Mouse (Mus musculus) bone marrow macrophage, adult 2 months (primary cell): ENCODE data around the gene Tsc22d4. TPM values are rescaled to one million over a fixed set of nuclear protein-coding genes. Genes with fewer than 3 reads are reported as not detected.

Source experiments
- H3K27ac ChIP-seq: 2 replicates; pipeline ENCODE4 v1.5.1; 2012; ENCODE audit warnings: low read depth, low read length; ENCODE audit not compliant: insufficient read depth
- H3K4me1 ChIP-seq: 2 replicates; pipeline ENCODE4 v1.6.1; 2012; ENCODE audit warnings: low read length; ENCODE audit not compliant: control insufficient read depth, insufficient read depth
- H3K4me3 ChIP-seq: 2 replicates; pipeline ENCODE4 v1.5.1; 2012; ENCODE audit warnings: mild to moderate bottlenecking, low read length, moderate library complexity; ENCODE audit not compliant: insufficient read depth
- CTCF ChIP-seq: IDR thresholded peaks from 2 replicates; pipeline ENCODE4 v1.5.1; 2012; ENCODE audit warnings: low read depth, mild to moderate bottlenecking, low read length, moderate library complexity
- POLR2A ChIP-seq: IDR thresholded peaks from 2 replicates; pipeline ENCODE4 v1.6.1; 2012; ENCODE audit warnings: mild to moderate bottlenecking, low read depth, low read length, borderline replicate concordance
- polyA plus RNA-seq: library from polyadenylated mRNA; stranded (reverse); fragments of >200 nt; gene quantifications from 2 replicates; pipeline ENCODE4 v1.2.4, GENCODE M21; 2012; ENCODE audit not compliant: missing spikeins, insufficient read depth, insufficient read length

The Tsc22d4 gene
- polyA plus RNA-seq, 1 experiment = 179 TPM

- Histone ChIP-seq H3K4me1 (peaks cover 19% of the 10 kb centered on the region), H3K4me3 (no peak overlapping the region), H3K27ac (no peak overlapping the region)
- TF ChIP-seq CTCF (no peak), POLR2A (no peak)
Measured at GRCm38 (mm10) chr5:137788171-137788570, 42.6 kb downstream of the Tsc22d4 start.

GRCm38 (mm10) chr5:137788946-137789531 is 43.5 kb downstream of the Tsc22d4 start:
- peaks cover 16% of the 10 kb centered on the region for H3K4me1 ChIP-seq
- H3K4me3 ChIP-seq = no peak overlapping the region
- TF ChIP-seq POLR2A (no peak), CTCF (no peak)
- no peak overlapping the region for H3K27ac ChIP-seq

GRCm38 (mm10) chr5:137791553-137791952 is 46.0 kb downstream of the Tsc22d4 start:
- Histone ChIP-seq H3K4me3 (no peak overlapping the region), H3K27ac (no peak overlapping the region), H3K4me1 (peaks cover 6% of the 10 kb centered on the region)
- TF ChIP-seq CTCF (no peak), POLR2A (no peak)

- TF ChIP-seq CTCF (no peak), POLR2A (no peak)
- H3K4me3 ChIP-seq = no peak overlapping the region
- peaks cover 8% of the 10 kb centered on the region for H3K4me1 ChIP-seq
- H3K27ac ChIP-seq = no peak overlapping the region
Measured at GRCm38 (mm10) chr5:137796606-137797005, 51.1 kb downstream of the Tsc22d4 start.

GRCm38 (mm10) chr5:137800917-137801316 is 55.4 kb downstream of the Tsc22d4 start:
- Histone ChIP-seq H3K4me3 (no peak overlapping the region), H3K27ac (no peak overlapping the region), H3K4me1 (peaks cover 10% of the 10 kb centered on the region)
- TF ChIP-seq CTCF = no peak
- no peak for TF ChIP-seq POLR2A

- Histone ChIP-seq H3K27ac (no peak overlapping the region), H3K4me3 (no peak overlapping the region), H3K4me1 (0 out of 2 replicates have a peak, but pooled peaks cover 4% of the 10 kb centered on the region)
- no peak for TF ChIP-seq POLR2A
- no peak for TF ChIP-seq CTCF
Measured at GRCm38 (mm10) chr5:137806158-137806557, 60.6 kb downstream of the Tsc22d4 start.

- H3K4me1 ChIP-seq = 0 out of 2 replicates have a peak, but pooled peaks cover 4% of the 10 kb centered on the region
- H3K27ac ChIP-seq = no peak overlapping the region
- H3K4me3 ChIP-seq = no peak overlapping the region
- TF ChIP-seq POLR2A (no peak), CTCF (no peak)
Measured at GRCm38 (mm10) chr5:137808316-137808715, 62.8 kb downstream of the Tsc22d4 start.

- 0 out of 2 replicates have a peak overlapping the region, but pooled peaks have one; percentile 11 for H3K27ac ChIP-seq
- TF ChIP-seq POLR2A = no peak
- TF ChIP-seq CTCF = no peak
- no peak overlapping the region for H3K4me3 ChIP-seq
- H3K4me1 ChIP-seq = peaks cover 34% of the 10 kb centered on the region
Measured at GRCm38 (mm10) chr5:137817466-137818222, 72.1 kb downstream of the Tsc22d4 start.

Other genes starting within 250 kb of the Tsc22d4 start
- 15.8 and 17.4 TPM in 2 replicates for gene Pop7, start 243.2 kb upstream of the Tsc22d4 start, polyA plus RNA-seq
- gene Gigyf1, start 227.2 kb upstream of the Tsc22d4 start, polyA plus RNA-seq = 42.0 and 48.3 TPM in 2 replicates
- not detected in 2 replicates for gene Epo, start 212.5 kb upstream of the Tsc22d4 start, polyA plus RNA-seq
- 547 and 604 TPM in 2 replicates for gene Gnb2, start 212.2 kb upstream of the Tsc22d4 start, polyA plus RNA-seq
- not detected in 2 replicates for gene Actl6b, start 192.2 kb upstream of the Tsc22d4 start, polyA plus RNA-seq
- 1.7 TPM in 1 of 2 replicates, not detected in the other for gene Tfr2, start 175.9 kb upstream of the Tsc22d4 start, polyA plus RNA-seq
- 64.0 and 69.9 TPM in 2 replicates for gene Mospd3, start 144.7 kb upstream of the Tsc22d4 start, polyA plus RNA-seq
- 3.2 and 5.0 TPM in 2 replicates for gene Pcolce, start 131.9 kb upstream of the Tsc22d4 start, polyA plus RNA-seq
- gene Fbxo24, start 116.7 kb upstream of the Tsc22d4 start, polyA plus RNA-seq = not detected in 2 replicates
- 209 and 221 TPM in 2 replicates for gene Lrch4, start 116.6 kb upstream of the Tsc22d4 start, polyA plus RNA-seq
- gene Gm20605, start 116.6 kb upstream of the Tsc22d4 start, polyA plus RNA-seq = 37.5 and 42.1 TPM in 2 replicates
- gene Sap25, start 104.4 kb upstream of the Tsc22d4 start, polyA plus RNA-seq = 107 and 128 TPM in 2 replicates
- not detected in 2 replicates for gene Irs3, start 100.0 kb upstream of the Tsc22d4 start, polyA plus RNA-seq
- 18.1 and 22.5 TPM in 2 replicates for gene Agfg2, start 61.0 kb upstream of the Tsc22d4 start, polyA plus RNA-seq
- gene Nyap1, start 4.1 kb upstream of the Tsc22d4 start, polyA plus RNA-seq = 1.5 and 1.9 TPM in 2 replicates
- 28.3 and 36.2 TPM in 2 replicates for gene Ppp1r35, start 33.1 kb downstream of the Tsc22d4 start, polyA plus RNA-seq
- gene Mepce, start 41.9 kb downstream of the Tsc22d4 start, polyA plus RNA-seq = 31.3 and 35.4 TPM in 2 replicates
- 6.1 TPM in 2 replicates for gene Zcwpw1, start 42.1 kb downstream of the Tsc22d4 start, polyA plus RNA-seq
- gene Pilra, start 90.6 kb downstream of the Tsc22d4 start, polyA plus RNA-seq = 15.5 and 16.8 TPM in 2 replicates
- 15.2 and 19.7 TPM in 2 replicates for gene Pilrb1, start 112.4 kb downstream of the Tsc22d4 start, polyA plus RNA-seq
- 37.4 and 42.3 TPM in 2 replicates for gene Pilrb2, start 126.1 kb downstream of the Tsc22d4 start, polyA plus RNA-seq
- gene Cyp3a13, start 175.9 kb downstream of the Tsc22d4 start, polyA plus RNA-seq = not detected in 2 replicates
- not detected in 2 replicates for gene Gjc3, start 217.4 kb downstream of the Tsc22d4 start, polyA plus RNA-seq
- gene Azgp1, start 235.8 kb downstream of the Tsc22d4 start, polyA plus RNA-seq = not detected in 2 replicates